ENCODE assay signal across 19 mouse cellular contexts in genomic region chr11:68062116-68062515, GRCm38 (mm10).
A peak's percentile ranks its signal among the peaks of the same experiment; 100 is the strongest.
DNase-seq lines count a peak whose midpoint lies in the region; ATAC-seq and TF ChIP-seq lines count a peak whose summit lies in the region.
"Had no signal": no experiment of that assay in that cellular context is flagged by ENCODE, and none has a peak within 500 bp of the region (broad histone marks: within the 10 kb centered on the region; RNA-seq: fewer than 3 reads in every experiment).

No protein-coding gene starts in this region.

- no peak for DNase-seq in kidney, adult 2 months
- peak; percentile 45 for DNase-seq in cerebellum, adult 9-11 months
- DNase-seq in embryonic facial prominence, embryonic 10.5 days (ENCODE audit: low spot score) = no peak
- DNase-seq in left cerebral cortex, postnatal 14 days (ENCODE audit: low spot score in 2 of 2) = no peak
- DNase-seq in forebrain, postnatal 0 days = no peak
- DNase-seq: adrenal gland, adult 2 months; adrenal gland, postnatal 25 days; gastrocnemius, postnatal 14 days; heart, postnatal 36 days; kidney, adult 8-10 months had no signal

- no peak overlapping the region for H3K4me2 ChIP-seq in kidney, embryonic 16.5 days (replicated peaks; ENCODE audit: low read depth, low read length)
- H3K4me2 ChIP-seq in forebrain, embryonic 16.5 days (ENCODE audit: low read length) = no peak overlapping the region
- H3K4me2 ChIP-seq in forebrain, postnatal 0 days (ENCODE audit: low read depth) = no peak overlapping the region
- H3K4me2 ChIP-seq: embryonic facial prominence, embryonic 15.5 days; forebrain, embryonic 15.5 days; heart, embryonic 13.5 days; hindbrain, embryonic 15.5 days had no signal

- intact Hi-C loops in left cerebral cortex, postnatal 14 days (cut with DNase I) = no loop called here

- no peaks in the 10 kb centered on the region for H3K9me3 ChIP-seq in kidney, embryonic 16.5 days (ENCODE audit: low read length)
- no peaks in the 10 kb centered on the region for H3K9me3 ChIP-seq in embryonic facial prominence, embryonic 10.5 days
- H3K9me3 ChIP-seq in forebrain, embryonic 16.5 days (ENCODE audit: control insufficient read depth, low read length) = no peaks in the 10 kb centered on the region
- no peaks in the 10 kb centered on the region for H3K9me3 ChIP-seq in forebrain, postnatal 0 days (ENCODE audit: low read length)
- H3K9me3 ChIP-seq: embryonic facial prominence, embryonic 15.5 days; forebrain, embryonic 10.5 days; forebrain, embryonic 15.5 days; heart, embryonic 13.5 days; hindbrain, embryonic 15.5 days had no signal

- H3K27ac ChIP-seq in kidney, embryonic 16.5 days (ENCODE audit: low read length) = 0 out of 2 replicates have a peak overlapping the region, but pooled peaks have one; percentile 6
- no peak overlapping the region for H3K27ac ChIP-seq in kidney, adult 2 months (ENCODE audit: insufficient read depth, low read depth, low read length)
- H3K27ac ChIP-seq in embryonic facial prominence, embryonic 10.5 days (replicated peaks) = 0 out of 2 replicates have a peak overlapping the region, but pooled peaks have one; percentile 44
- no peak overlapping the region for H3K27ac ChIP-seq in forebrain, embryonic 16.5 days (ENCODE audit: low read length)
- no peak overlapping the region for H3K27ac ChIP-seq in forebrain, postnatal 0 days (ENCODE audit: low read depth, low read length)
- H3K27ac ChIP-seq: embryonic facial prominence, embryonic 15.5 days; forebrain, embryonic 10.5 days; forebrain, embryonic 15.5 days; heart, embryonic 13.5 days; hindbrain, embryonic 15.5 days had no signal

- H3K9ac ChIP-seq in kidney, embryonic 16.5 days (replicated peaks; ENCODE audit: low read length) = no peak overlapping the region
- no peak overlapping the region for H3K9ac ChIP-seq in forebrain, embryonic 16.5 days (replicated peaks; ENCODE audit: low read depth, low read length)
- no peak overlapping the region for H3K9ac ChIP-seq in forebrain, postnatal 0 days
- H3K9ac ChIP-seq: embryonic facial prominence, embryonic 15.5 days; forebrain, embryonic 15.5 days; heart, embryonic 13.5 days; hindbrain, embryonic 15.5 days had no signal

- ATAC-seq in kidney, embryonic 16.5 days (ENCODE audit: low FRiP score, low TSS enrichment) = no peak
- ATAC-seq in forebrain, embryonic 16.5 days = no peak
- no peak for ATAC-seq in forebrain, postnatal 0 days
- ATAC-seq: forebrain, embryonic 15.5 days; intestine, embryonic 16.5 days had no signal

- no peak for TF ChIP-seq POLR2A in kidney, adult 2 months (IDR thresholded peaks at IDR 0.05; ENCODE audit: low read depth, low read length)

- no peaks in the 10 kb centered on the region for H3K27me3 ChIP-seq in kidney, embryonic 16.5 days (ENCODE audit: insufficient read depth, low read length)
- no peaks in the 10 kb centered on the region for H3K27me3 ChIP-seq in kidney, adult 2 months (replicated peaks; ENCODE audit: control insufficient read depth, insufficient read depth, low read length)
- no peaks in the 10 kb centered on the region; the same call in 1 of the 2 replicates for H3K27me3 ChIP-seq in embryonic facial prominence, embryonic 10.5 days (replicated peaks; ENCODE audit: low read depth, poor library complexity, severe bottlenecking)
- H3K27me3 ChIP-seq in forebrain, embryonic 16.5 days (replicated peaks; ENCODE audit: control insufficient read depth, insufficient read depth, low read length) = no peaks in the 10 kb centered on the region
- H3K27me3 ChIP-seq in forebrain, postnatal 0 days (ENCODE audit: insufficient read depth, low read length) = no peaks in the 10 kb centered on the region
- H3K27me3 ChIP-seq: embryonic facial prominence, embryonic 15.5 days; forebrain, embryonic 15.5 days; heart, embryonic 13.5 days; hindbrain, embryonic 15.5 days had no signal

- WGBS in kidney, embryonic 16.5 days = 82% methylated on average over 2 of the region's 2 CpGs
- 86% methylated on average over 2 of the region's 2 CpGs for WGBS in kidney, adult 2 months
- WGBS in embryonic facial prominence, embryonic 10.5 days = 91% methylated on average over 2 of the region's 2 CpGs
- whole genome bisulfite sequencing in forebrain, embryonic 16.5 days = 68% methylated on average over 2 of the region's 2 CpGs
- 83% methylated on average over 2 of the region's 2 CpGs for WGBS in forebrain, postnatal 0 days

- peaks cover 5% of the 10 kb centered on the region; the same call in 1 of the 2 replicates for H3K4me1 ChIP-seq in kidney, embryonic 16.5 days (ENCODE audit: insufficient read depth, low read length)
- peaks cover 6% of the 10 kb centered on the region; the same call in 1 of the 2 replicates for H3K4me1 ChIP-seq in kidney, adult 2 months (ENCODE audit: control insufficient read depth, insufficient read depth, low read length)
- peaks cover 28% of the 10 kb centered on the region for H3K4me1 ChIP-seq in embryonic facial prominence, embryonic 10.5 days
- H3K4me1 ChIP-seq in forebrain, embryonic 16.5 days (replicated peaks; ENCODE audit: control insufficient read depth, insufficient read depth, low read length) = no peaks in the 10 kb centered on the region
- H3K4me1 ChIP-seq in forebrain, postnatal 0 days (ENCODE audit: insufficient read depth) = no peaks in the 10 kb centered on the region
- H3K4me1 ChIP-seq: forebrain, embryonic 15.5 days; hindbrain, embryonic 15.5 days had no signal

- no peak for TF ChIP-seq CTCF in kidney, adult 2 months (conservative IDR thresholded peaks at IDR 0.05; ENCODE audit: insufficient read depth, insufficient read length, low read depth, low read length)
- TF ChIP-seq CTCF in forebrain, postnatal 0 days (IDR thresholded peaks at IDR 0.05; ENCODE audit: low read depth) = no peak

- no peaks in the 10 kb centered on the region for H3K36me3 ChIP-seq in kidney, embryonic 16.5 days (ENCODE audit: insufficient read depth, low read length)
- H3K36me3 ChIP-seq in kidney, adult 2 months (ENCODE audit: control insufficient read depth, insufficient read depth, low read length) = no peaks in the 10 kb centered on the region
- H3K36me3 ChIP-seq in embryonic facial prominence, embryonic 10.5 days (replicated peaks) = no peaks in the 10 kb centered on the region
- no peaks in the 10 kb centered on the region for H3K36me3 ChIP-seq in forebrain, embryonic 16.5 days (ENCODE audit: control insufficient read depth, insufficient read depth)
- H3K36me3 ChIP-seq in forebrain, postnatal 0 days (ENCODE audit: insufficient read depth) = no peaks in the 10 kb centered on the region
- H3K36me3 ChIP-seq: embryonic facial prominence, embryonic 15.5 days; forebrain, embryonic 10.5 days; forebrain, embryonic 15.5 days; heart, embryonic 13.5 days; hindbrain, embryonic 15.5 days had no signal

- no peak overlapping the region for H3K4me3 ChIP-seq in kidney, embryonic 16.5 days (ENCODE audit: low read length)
- no peak overlapping the region for H3K4me3 ChIP-seq in kidney, adult 2 months (ENCODE audit: insufficient read depth, low read depth, low read length)
- no peak overlapping the region for H3K4me3 ChIP-seq in embryonic facial prominence, embryonic 10.5 days
- H3K4me3 ChIP-seq in forebrain, embryonic 16.5 days (replicated peaks; ENCODE audit: low read length) = no peak overlapping the region
- H3K4me3 ChIP-seq in forebrain, postnatal 0 days (ENCODE audit: low read depth, low read length) = no peak overlapping the region
- H3K4me3 ChIP-seq: embryonic facial prominence, embryonic 15.5 days; erythroblast, embryonic 14.5 days; forebrain, embryonic 10.5 days; forebrain, embryonic 15.5 days; heart, embryonic 13.5 days; hindbrain, embryonic 15.5 days had no signal

Comparison
In these comparisons a context has a peak if more than half of its experiments do, and no peak if none do; other contexts are left out.
1. H3K27ac ChIP-seq: peak in kidney, embryonic 16.5 days (single experiment) and embryonic facial prominence, embryonic 10.5 days (single experiment); none in kidney, adult 2 months (single experiment), forebrain, embryonic 16.5 days (single experiment) and forebrain, postnatal 0 days (single experiment).